Mouse (Mus musculus): ENCODE data around the gene Cdk5.
"Not testable (repeated sequence)": the region's sequence is repeated elsewhere in the genome, so short reads cannot be mapped to it uniquely, and the experiment has no call there.

The Cdk5 gene

GRCm38 (mm10) chr5:24400362-24400761, 23.0 kb downstream of the Cdk5 start:
- in situ Hi-C loops (cut with MseI, MboI), result no loop called here

GRCm38 (mm10) chr5:24399686-24400085, 23.6 kb downstream of the Cdk5 start:
- in situ Hi-C loops (cut with MseI, MboI), result no loop called here

DNA sequence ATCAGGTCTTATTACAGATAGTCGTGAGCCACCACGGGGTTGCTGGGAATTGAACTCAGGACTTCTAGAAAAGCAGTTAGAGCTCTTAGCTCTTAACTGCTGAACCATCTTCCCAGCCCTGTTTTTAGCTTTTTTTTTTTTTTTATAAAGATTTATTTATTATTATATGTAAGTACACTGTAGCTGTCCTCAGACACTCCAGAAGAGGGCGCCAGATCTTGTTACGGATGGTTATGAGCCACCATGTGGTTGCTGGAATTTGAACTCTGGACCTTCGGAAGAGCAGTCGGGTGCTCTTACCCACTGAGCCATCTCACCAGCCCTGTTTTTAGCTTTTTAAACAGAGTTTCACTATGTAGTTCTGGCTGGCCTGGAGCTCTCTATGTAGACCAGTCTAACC, 27.1 kb downstream of the Cdk5 start:
- in situ Hi-C loops (cut with MseI, MboI), result not testable (repeated sequence)

DNA sequence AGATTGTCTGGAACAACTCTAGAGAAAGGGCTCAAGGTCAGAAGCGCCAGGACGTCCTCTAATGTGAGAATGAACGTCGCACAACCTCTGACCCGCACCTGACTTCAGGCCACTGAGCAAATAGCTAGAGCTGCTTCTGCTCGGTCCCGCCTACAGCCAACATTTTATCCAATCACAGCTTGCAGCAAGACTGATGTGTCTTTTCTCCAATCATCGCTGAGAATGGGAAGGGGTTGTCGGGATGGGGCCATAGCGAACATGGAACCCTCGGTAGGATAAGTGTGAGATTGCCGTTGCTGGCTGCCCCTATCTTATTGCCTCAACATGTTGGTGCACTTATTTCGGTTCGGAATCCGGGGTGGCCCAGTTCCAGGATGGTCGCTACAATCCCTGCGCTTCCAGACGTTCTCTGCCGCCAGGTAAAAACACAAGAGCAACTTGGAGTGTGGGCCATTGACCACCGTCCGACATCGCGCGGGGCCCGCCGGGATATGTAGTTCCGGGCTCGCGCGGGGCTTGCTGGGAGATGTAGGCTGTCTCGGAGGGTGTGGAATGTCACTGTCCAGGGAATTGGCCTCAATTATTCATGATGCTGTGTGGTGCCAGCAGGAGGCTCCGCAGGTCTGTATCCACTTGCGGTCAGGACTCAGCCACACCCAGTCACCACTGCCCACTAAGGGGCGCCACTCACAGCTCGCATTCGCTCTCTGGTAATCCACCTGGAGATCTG, 29.0 kb downstream of the Cdk5 start:
- in situ Hi-C loops (cut with MseI, MboI), result no loop called here

DNA sequence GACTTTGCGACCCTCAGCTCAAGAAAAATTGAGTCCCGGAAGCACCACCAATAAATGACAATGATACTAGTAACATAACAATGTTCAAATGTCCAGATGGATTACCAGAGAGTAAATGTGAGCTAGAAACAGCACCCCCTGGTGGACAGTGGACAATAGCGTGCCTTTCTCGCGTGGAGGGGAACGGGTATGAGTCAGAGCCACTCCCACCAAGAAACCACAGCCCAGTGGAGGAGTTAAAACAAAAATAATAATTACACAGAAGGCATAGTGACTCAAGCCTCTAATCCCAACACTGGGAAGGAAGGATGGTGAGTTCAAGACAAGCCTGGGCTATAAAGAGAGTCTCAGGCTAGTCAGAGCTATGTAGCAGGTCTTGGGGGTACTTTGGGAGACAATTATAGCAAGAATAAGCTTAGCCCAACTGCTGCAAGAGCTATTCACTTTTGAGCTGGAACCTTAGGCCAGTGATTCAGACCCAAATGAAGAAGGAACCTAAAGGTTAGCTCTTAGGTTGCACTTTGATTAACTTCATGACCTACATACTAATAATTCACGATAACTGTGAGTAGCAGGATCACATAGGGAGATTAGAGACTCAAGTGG, 29.8 kb downstream of the Cdk5 start, which contains the start of gene Abcb8:
Abcb8 (plus strand) TSS at position 272 of the 606 bp plus-strand sequence.
- in situ Hi-C loops (cut with MseI, MboI), result no loop called here

GRCm38 (mm10) chr5:24392724-24393123, 30.6 kb downstream of the Cdk5 start:
- in situ Hi-C loops (cut with MseI, MboI), result no loop called here

- in situ Hi-C loops (cut with MseI, MboI), result no loop called here
Measured at GRCm38 (mm10) chr5:24391864-24392263, 31.5 kb downstream of the Cdk5 start, which contains the start of gene Atg9b. Atg9b (minus strand) TSS chr5:24392143.

DNA sequence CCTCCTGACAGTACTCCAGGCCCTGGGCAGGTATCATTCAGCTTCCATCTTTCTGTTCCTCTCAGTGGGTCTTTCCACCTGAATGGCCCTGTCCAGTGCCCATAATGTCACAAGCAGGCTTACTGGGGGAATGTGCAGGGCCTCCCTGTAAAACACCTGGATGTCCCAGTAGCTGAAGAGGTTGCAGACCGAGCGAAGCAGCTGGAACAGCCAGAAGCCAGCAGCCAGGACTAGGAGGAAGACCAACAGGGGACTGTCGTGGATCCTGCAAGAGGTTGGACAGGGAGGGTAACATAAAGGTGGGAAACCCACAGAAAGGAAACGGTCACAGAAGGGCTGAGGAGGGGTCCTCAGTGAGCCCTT, 33.7 kb downstream of the Cdk5 start:
- in situ Hi-C loops (cut with MseI, MboI), result no loop called here

GRCm38 (mm10) chr5:24389011-24389657, 34.2 kb downstream of the Cdk5 start:
- in situ Hi-C loops (cut with MseI, MboI), result no loop called here

DNA sequence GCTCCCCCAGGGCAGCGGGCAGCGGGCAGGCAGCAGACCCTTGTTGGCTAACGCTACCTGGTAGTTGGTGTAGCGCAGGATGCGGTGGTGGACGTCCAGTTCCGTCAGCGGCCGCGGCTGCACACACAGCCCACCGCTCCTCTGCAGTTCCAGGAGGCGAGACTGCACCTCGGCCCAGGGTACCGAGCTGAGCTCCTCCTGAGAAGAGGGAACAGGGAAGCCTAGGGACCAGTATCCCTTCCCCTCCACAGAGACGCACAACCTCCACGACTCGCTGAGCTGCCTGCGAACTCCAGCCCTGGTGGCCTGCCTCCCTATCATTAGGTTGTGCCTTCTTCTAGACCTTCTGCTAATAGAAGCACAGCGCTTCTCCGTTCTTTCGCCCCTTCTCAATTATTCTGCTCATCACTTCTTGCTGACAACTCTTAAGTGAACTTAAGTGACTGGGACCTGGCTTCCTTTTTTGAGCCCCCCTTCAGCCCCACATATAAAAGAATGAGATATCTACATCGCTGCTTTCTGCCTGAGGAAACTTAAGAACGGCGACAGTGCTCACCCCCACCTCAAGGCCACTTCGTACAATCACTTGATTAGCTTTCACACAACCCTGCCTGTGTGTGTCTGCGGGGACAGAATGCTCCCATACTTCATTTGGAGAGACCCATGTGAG, 34.9 kb downstream of the Cdk5 start:
- in situ Hi-C loops (cut with MseI, MboI), result no loop called here

GRCm38 (mm10) chr5:24387264-24388241, 35.8 kb downstream of the Cdk5 start:
- in situ Hi-C loops (cut with MseI, MboI), result no loop called here

DNA sequence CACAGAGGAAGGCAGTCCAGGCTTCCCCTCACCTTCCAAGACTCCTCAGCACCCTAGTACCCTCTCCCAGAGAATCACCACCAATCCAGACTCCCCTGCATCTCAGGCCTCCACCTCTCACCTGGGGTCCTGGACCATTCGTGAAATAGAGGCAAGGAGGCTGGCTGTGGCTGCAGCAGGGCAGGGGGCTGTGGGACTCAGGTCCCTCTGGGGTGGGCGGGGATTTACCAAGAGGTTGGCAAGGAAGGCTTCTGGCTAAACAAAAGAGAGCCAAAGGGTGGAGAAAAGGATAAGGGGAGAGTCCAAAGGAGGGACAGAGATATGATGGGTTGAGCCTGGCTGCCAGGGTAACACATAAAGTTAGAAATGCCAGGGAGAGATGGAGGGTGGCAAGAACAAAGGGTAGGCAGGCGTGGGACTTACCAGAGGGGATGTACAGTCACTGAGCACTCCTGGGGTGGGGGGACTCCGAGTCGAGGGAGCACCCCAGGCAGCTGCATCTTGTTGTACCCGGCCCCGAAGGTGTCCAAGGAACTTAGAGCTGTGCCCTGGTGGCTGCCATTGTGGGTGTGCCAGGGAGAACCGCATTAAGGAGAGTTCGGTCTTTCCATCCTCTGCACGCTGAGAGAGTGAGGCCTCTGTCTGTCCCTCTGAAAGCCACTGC, 37.3 kb downstream of the Cdk5 start:
- in situ Hi-C loops (cut with MseI, MboI), result no loop called here

GRCm38 (mm10) chr5:24385374-24385773, 38.0 kb downstream of the Cdk5 start:
- in situ Hi-C loops (cut with MseI, MboI), result no loop called here

GRCm38 (mm10) chr5:24384407-24384806, 38.9 kb downstream of the Cdk5 start:
- in situ Hi-C loops (cut with MseI, MboI), result no loop called here

DNA sequence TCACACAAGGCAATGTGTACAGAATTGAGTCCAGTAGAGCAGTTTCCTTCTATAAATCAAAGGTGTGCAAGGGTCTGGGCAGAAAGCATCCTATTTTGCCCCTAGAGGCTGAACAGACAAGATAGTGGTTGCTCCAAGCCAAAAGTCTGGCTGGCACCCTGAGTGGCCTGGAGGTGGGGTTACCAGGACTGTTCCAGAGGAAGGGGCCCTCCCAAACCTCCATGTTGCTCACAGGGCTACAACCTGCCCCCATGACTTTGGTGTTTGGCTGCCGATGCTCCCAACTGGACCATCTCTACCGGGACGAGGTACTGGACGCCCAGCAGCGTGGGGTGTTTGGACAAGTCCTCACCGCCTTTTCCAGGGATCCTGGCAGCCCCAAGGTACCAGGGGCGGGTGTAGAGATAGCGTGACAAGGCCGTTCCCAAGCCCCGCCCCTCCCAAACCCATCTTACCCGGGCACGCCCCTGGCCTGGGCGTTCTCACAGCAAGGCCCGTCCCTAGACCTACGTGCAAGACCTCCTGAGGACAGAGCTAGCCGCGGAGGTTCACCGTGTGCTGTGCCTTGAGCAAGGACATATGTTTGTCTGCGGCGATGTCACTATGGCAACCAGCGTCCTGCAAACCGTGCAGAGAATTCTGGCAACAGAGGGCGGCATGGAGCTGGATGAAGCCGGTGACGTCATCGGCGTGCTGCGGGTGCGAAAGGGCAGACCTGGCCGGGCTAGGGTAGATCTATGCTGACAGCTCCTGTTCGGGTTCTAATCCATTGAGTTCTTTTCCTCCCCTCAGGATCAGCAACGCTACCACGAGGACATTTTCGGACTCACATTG, 40.1 kb downstream of the Cdk5 start:
- in situ Hi-C loops (cut with MseI, MboI), result no loop called here

DNA sequence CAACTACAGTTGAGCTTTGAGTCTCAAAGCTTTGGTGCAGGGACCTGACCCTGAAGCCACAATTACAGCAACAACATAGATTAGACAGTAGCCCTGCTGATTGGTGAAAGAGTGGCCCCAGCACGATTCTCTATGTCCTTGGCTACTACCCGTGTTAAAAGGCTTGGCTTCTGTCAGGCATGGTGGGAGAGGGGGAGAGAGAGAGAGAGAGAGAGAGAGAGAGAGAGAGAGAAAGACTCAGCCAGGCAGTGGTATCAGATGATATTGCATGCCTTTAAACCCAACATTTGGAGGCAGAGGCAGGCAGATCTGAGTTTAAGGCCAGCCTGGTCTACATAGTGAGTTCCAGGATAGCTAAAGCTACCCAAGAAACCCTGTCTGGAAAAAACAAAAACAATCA, 41.3 kb downstream of the Cdk5 start:
- in situ Hi-C loops (cut with MseI, MboI), result no loop called here

DNA sequence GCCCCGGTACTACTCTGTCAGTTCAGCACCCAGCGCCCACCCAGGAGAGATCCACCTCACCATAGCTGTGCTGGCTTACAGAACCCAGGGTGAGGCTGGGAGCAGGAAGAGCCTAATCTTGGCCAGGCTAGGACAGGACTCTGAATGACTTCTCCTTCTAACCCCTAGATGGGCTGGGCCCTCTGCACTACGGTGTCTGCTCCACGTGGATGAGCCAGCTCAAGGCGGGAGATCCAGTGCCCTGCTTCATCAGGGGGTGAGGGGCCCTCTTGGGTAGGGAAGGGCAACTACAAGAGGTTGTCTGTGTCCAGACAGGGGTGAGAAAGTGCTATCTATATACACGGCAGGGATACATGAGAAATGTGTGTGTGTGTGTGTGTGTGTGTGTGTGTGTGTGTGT, 41.8 kb downstream of the Cdk5 start:
- in situ Hi-C loops (cut with MseI, MboI), result no loop called here

DNA sequence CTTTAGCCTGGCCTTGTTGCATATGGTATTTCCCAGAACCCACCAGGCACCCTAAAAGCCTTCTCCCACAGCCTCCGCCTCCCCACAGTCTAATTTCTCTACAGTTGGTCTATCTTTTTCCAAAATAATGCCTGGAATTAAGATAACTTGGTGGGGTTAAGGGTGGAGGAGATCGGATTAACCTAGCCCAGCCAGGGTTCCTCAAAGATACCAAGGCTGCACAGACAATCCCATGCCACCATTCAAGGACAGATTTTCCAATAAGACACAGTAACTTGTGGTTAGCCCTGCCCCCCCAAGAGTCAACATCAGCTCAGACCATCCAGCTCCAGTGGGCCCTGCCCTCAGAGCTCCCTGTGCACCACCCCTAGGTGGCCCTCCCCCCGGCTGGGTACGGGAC, 42.8 kb downstream of the Cdk5 start:
- in situ Hi-C loops (cut with MseI, MboI), result no loop called here

- in situ Hi-C loops (cut with MseI, MboI), result no loop called here
Measured at GRCm38 (mm10) chr5:24379501-24379900, 43.8 kb downstream of the Cdk5 start.

- in situ Hi-C loops (cut with MseI, MboI), result no loop called here
Measured at GRCm38 (mm10) chr5:24378700-24379099, 44.6 kb downstream of the Cdk5 start.
